Mouse (Mus musculus) testis, adult 10 weeks (tissue): ENCODE measurements around the gene Vsnl1. TPM values are rescaled to one million over a fixed set of nuclear protein-coding genes. Genes with fewer than 3 reads are reported as not detected.

Experiments
- polyA plus RNA-seq: library from polyadenylated mRNA; stranded (reverse); fragments of 350-450 nt; fragmentation: Illumina TruSeq; extraction: RNeasy Lipid Tissue Mini Kit (QIAGEN cat#74804); gene quantifications from one replicate; pipeline ENCODE4 v1.2.3, GENCODE M21; 2014; ENCODE audit warnings: low read depth, low replicate concordance

The Vsnl1 gene
- polyA plus RNA-seq: not detected

GRCm38 (mm10) chr12:11436497-11437265 is at the start of gene Vsnl1:
TSS of gene Vsnl1 (minus strand) at chr12:11436613.

GRCm38 (mm10) chr12:11455549-11456194 is 19.3 kb upstream of the Vsnl1 start, which contains the start of gene Rad51ap2:
TSS of gene Rad51ap2 (plus strand) at chr12:11456079.

Other genes with a start within 250 kb of the Vsnl1 start
- not detected for gene Msgn1, start 227.6 kb downstream of the Vsnl1 start, polyA plus RNA-seq
- 12.2 TPM for gene Gen1, start 170.8 kb downstream of the Vsnl1 start, polyA plus RNA-seq
- gene Smc6, start 170.7 kb downstream of the Vsnl1 start, polyA plus RNA-seq: 256 TPM
- 22.1 TPM for gene Rad51ap2, start 19.5 kb upstream of the Vsnl1 start, polyA plus RNA-seq